ENCODE assay signal across 17 mouse cellular contexts in the genomic region with DNA sequence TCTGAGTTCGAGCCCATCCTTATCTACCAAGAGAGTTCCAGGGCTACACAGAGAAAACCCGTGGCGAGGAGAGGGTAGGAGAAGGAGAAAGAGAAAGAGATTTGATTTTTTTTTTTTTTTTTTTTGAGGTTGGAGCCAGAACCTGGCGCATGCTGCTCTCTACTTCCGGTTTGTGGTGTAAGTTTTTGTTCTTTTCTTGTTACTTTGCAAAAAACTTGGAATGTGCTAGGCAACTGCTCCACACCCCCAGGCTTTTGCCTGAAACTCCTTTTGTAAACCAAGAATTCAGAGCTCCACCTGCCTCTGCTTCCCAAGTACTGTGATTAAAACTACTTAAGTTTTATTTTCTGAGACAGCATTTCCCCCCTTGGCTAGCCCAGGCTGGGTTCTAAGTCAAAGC. TPM values are rescaled to one million over a fixed set of nuclear protein-coding genes. Genes with fewer than 3 reads are reported as not detected.
"Had no signal": no experiment of that assay in that cellular context is flagged by ENCODE, and none has a peak within 500 bp of the region (broad histone marks: within the 10 kb centered on the region; RNA-seq: fewer than 3 reads in every experiment).

No protein-coding gene starts in this region.

- H3K9ac ChIP-seq: limb, embryonic 15.5 days; lung, embryonic 14.5 days; neural tube, embryonic 12.5 days had no signal

- H3K9me3 ChIP-seq: limb, embryonic 15.5 days; liver, embryonic 15.5 days; midbrain, embryonic 10.5 days; neural tube, embryonic 12.5 days had no signal

- H3K27ac ChIP-seq: limb, embryonic 15.5 days; midbrain, embryonic 10.5 days; neural tube, embryonic 12.5 days; stomach, postnatal 0 days had no signal

- DNase-seq: kidney, postnatal 36 days; layer of hippocampus, adult 9-11 months; layer of hippocampus, postnatal 36 days; lung, embryonic 14.5 days; lung, postnatal 10 days; lung, postnatal 4 days; midbrain, embryonic 14.5 days had no signal

- H3K27me3 ChIP-seq: limb, embryonic 15.5 days; liver, embryonic 15.5 days; neural tube, embryonic 12.5 days had no signal

- H3K36me3 ChIP-seq: limb, embryonic 15.5 days; liver, embryonic 15.5 days; midbrain, embryonic 10.5 days; neural tube, embryonic 12.5 days had no signal

- H3K4me3 ChIP-seq: myocyte; neural tube, embryonic 12.5 days had no signal

RNA-seq across cellular contexts. Expression of a gene that starts 8.7 kb away (rescaled TPM):
- total RNA-seq: layer of hippocampus, postnatal 36 days; left cerebral cortex, adult 8-10 months; megakaryocyte, adult 5-6 weeks; neutrophil, adult 5-6 weeks had no signal
- polyA plus RNA-seq: liver, embryonic 15.5 days; lung, embryonic 14.5 days; midbrain, embryonic 14.5 days; myocyte; neural tube, embryonic 12.5 days; urinary bladder, adult 2 months had no signal
